Mouse (Mus musculus): ENCODE results near the gene Col6a2. TPM values are rescaled to one million over a fixed set of nuclear protein-coding genes. Genes with fewer than 3 reads are reported as not detected.

Col6a2 gene
- polyA plus RNA-seq (2012; ENCODE audit: low replicate concordance): 0.21 and 1.1 TPM in 2 replicates

DNA sequence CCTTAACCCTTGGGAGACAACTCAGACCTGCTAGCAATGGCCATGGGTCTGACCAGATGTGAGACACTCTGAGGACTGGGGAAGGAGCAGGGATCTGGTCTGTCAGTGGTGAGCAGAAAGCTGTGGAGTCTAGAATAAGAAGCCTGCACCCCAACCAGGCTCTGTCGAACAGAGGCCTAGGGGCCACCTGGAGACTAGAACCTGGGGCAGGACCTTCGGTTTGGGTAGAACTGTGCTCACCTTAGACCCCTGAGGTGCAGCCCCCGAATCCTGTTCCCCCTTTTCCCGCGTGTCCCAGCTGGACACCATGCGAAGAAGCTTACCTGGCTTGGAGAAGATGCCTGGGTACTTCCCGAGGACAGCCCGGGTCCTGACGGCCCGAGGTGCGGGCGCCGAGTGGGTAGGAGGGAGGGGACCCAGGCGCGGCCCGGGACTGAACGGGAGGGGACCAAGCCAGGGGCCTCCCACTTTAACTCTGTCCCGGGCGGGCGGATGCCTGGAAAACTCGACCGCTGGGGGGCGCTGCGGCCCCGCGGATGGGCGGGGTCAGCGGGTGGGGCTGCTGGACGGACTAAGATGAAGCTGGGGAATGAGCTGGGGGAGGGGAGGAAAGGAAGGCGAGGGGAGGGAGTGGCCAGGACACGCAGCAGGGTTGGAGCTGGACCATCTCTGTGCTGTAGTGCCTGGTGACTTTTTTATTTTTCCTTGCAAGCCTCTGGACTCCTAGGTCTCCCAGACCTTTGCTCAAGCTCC lies at the start of gene Col6a2:
Gene Col6a2 (minus strand): TSS at position 703 of the 753 bp plus-strand sequence.

DNA sequence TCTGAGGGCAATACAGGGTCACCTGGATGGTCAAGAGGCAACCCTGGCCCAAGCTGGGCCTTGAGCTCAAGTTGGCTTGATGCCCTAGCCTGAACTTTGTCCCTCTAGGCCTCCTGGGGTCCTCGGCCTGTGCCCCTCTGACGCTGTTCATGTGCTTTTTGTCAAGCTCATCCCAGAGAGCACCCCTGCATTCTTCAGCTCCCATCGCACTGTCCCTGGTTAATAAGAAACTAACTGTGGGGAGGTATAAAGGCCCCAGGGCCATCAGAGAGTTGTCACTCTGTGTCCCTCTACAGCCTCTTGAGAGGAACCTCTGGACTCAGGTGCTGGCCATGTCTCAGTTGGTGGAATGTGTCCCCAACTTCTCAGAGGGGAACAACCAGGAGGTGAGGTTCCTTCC lies 48.1 kb downstream of the Col6a2 start, which contains the start of gene Ftcd:
Gene Ftcd (plus strand): TSS at position 275 of the 400 bp plus-strand sequence.

DNA sequence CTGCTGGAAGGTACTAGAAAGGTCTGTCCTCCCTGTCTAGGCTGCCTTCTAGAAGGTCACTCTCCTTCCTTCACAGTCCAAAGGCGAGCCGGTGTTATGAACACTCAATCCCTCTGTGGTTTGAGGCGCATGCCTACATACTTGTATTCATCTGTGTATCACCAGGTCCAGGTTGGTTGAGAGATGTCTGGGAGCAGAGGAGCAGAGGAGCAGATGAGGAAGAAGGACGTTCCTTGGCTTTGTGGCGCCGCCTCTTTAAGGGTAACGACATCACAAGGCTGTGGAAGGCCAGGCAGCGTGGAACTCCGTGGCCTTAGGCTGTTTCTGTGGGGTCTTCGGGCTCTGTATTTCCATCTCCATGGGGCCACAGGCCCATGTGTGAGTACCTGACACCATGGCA lies 61.5 kb downstream of the Col6a2 start, which contains the start of gene Spatc1l:
Gene Spatc1l (plus strand): TSS at position 301 of the 400 bp plus-strand sequence.

Other genes with a start within 250 kb of the Col6a2 start
- gene AC141477.1, start 183.2 kb downstream of the Col6a2 start, polyA plus RNA-seq (2012; ENCODE audit: low replicate concordance): not detected in 2 replicates
- gene Pcnt, start 180.8 kb downstream of the Col6a2 start, polyA plus RNA-seq (2012; ENCODE audit: low replicate concordance): 38.7 and 62.8 TPM in 2 replicates
- gene 2610028H24Rik, start 174.5 kb downstream of the Col6a2 start, polyA plus RNA-seq (2012; ENCODE audit: low replicate concordance): not detected in 2 replicates
- 11.8 and 18.4 TPM in 2 replicates for gene Mcm3ap, start 154.7 kb downstream of the Col6a2 start, polyA plus RNA-seq (2012; ENCODE audit: low replicate concordance)
- gene Ybey, start 154.5 kb downstream of the Col6a2 start, polyA plus RNA-seq (2012; ENCODE audit: low replicate concordance): 0.90 and 1.7 TPM in 2 replicates
- 1.9 and 6.9 TPM in 2 replicates for gene Lss, start 92.0 kb downstream of the Col6a2 start, polyA plus RNA-seq (2012; ENCODE audit: low replicate concordance)
- not detected in 2 replicates for gene Spatc1l, start 61.4 kb downstream of the Col6a2 start, polyA plus RNA-seq (2012; ENCODE audit: low replicate concordance)
- not detected in 2 replicates for gene Ftcd, start 48.0 kb downstream of the Col6a2 start, polyA plus RNA-seq (2012; ENCODE audit: low replicate concordance)
- gene Col6a1, start 102.5 kb upstream of the Col6a2 start, polyA plus RNA-seq (2012; ENCODE audit: low replicate concordance): 0.43 and 0.46 TPM in 2 replicates